Mouse (Mus musculus): ENCODE data around the gene Grk3.

Gene Grk3

DNA sequence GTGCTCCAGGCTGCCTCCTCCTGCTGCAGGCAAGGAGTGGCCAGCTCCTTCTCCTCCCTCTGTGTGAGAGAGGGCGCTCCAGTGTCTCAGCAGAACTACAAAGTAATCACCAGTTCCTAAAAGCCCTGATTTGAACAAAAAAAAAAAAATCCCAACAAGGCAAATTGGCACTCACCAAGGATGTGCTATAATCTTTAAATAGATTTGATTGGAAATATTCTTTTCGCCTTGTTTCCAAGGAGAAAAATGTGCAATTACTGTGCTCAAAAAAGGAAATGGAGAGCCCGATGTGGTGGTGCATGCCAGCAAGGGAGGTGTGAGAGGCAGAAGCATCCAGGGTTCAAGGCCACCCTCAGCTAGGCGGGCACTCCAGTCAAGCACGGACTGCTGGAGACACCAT lies 83.7 kb downstream of the Grk3 start:
- no peak for DNase-seq

GRCm38 (mm10) chr5:112928201-112928881 lies 87.2 kb downstream of the Grk3 start:
- no peak for DNase-seq

DNA sequence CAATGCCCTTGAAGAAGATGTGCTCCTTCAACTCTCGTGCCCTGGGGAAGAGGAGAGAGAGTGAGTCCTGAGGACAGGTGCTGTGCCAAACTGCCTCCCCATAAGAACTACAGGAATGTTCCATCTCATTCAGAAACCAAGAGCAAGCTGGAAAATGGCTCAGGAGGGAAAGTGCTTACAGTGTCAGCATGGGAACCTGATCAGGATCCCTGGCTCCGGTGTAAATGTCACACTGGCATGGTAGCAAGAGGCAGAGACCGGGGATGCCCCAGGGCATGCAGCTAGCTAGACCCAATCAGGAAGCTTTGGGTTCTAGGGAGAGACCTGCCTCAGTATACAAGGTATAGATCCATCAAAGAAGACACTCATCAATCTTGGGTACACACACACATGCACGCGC lies 90.2 kb downstream of the Grk3 start:
- no peak for DNase-seq

DNA sequence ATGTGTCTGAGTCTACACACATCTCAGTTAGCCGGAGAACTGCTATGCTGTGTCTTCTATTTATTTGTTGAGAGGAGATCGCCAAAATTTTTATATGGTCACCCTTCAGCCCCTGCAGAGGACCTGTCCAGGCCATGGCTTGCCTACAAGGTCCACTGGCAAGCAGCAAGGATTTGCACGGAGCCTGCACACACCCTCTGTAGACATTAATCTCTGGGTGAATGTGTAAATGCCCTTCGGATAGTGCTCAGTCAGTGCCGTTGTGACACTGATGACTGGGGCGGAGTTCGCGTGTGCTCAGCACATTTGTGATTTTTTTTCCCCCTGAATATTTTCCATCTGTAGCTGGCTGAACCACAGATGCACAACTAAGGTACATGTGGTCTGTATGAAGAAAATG lies 90.8 kb downstream of the Grk3 start:
- no peak for DNase-seq

DNA sequence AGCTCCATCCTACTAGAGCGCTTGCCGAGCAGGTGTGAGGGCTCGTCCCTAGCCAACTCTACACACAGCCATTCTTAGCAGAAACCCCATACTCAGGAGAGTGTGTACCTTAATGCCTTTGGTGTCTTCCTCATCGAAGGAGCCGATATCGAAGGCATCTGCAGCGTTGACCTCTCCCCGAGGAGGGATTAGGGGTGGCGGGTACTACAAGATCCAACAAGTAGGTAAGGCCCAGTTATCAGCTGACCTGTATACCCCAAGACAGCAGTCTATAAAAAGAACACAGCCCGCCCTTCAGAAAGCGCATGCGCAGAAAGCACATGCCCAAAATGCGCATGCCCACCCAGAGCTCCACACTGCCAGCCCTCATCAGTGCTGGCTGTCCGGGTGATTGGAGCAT lies 91.8 kb downstream of the Grk3 start:
- no peak for DNase-seq

- no peak for DNase-seq
Measured at GRCm38 (mm10) chr5:112921914-112922313, 93.7 kb downstream of the Grk3 start.

- no peak for DNase-seq
Measured at GRCm38 (mm10) chr5:112910381-112910780, 105.2 kb downstream of the Grk3 start.

DNA sequence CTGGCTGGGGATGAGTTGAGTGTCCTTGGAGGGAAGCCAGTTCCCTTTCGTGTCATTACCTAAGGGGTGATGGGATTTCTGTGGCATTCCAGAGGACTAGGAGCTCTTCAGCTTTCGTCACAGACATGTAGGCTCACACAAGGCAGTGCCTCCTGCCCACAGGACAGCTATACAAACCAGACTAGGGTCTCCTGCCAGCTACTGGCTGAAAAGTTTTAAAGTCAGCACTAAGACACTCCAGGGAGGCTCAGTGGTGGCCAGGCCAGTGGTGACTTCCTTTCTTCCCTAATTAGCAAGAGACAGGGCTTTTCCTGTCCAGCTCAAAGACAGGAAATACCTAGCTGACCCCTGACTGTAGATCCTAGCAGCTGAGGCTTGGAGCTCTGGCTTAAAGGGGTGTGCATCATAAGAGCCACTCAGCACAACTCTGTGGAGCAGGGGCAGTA lies 107.4 kb downstream of the Grk3 start:
- no peak for DNase-seq

DNA sequence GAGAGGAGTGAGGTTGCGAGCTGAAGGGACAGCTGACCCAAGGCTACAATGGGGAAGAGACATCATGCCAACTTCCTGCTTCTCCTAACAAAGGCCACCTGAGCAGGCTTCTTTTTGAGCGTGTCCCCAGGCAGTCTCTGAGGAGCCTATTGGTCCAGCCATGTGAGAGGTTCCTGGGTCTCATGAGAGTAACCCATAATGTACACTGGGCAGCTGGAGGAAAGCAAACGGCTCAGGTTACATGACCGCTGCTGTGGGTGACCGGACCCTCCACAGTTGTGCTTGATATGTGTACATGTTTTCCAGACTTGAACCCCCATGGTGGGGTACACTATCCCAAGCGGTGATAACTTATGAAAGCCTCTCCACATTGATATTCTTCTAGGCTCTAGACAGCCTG lies 108.1 kb downstream of the Grk3 start:
- DNase-seq = no peak

- DNase-seq = no peak
Measured at GRCm38 (mm10) chr5:112895674-112896654, 119.6 kb downstream of the Grk3 start, which contains the start of gene Myo18b. Gene Myo18b, minus strand, starts transcription at chr5:112896362.

GRCm38 (mm10) chr5:112893462-112894060 lies 122.0 kb downstream of the Grk3 start:
- DNase-seq = no peak

- DNase-seq = no peak
Measured at GRCm38 (mm10) chr5:112892411-112892810, 123.2 kb downstream of the Grk3 start.

GRCm38 (mm10) chr5:112888651-112889050 lies 126.9 kb downstream of the Grk3 start:
- DNase-seq = no peak

DNA sequence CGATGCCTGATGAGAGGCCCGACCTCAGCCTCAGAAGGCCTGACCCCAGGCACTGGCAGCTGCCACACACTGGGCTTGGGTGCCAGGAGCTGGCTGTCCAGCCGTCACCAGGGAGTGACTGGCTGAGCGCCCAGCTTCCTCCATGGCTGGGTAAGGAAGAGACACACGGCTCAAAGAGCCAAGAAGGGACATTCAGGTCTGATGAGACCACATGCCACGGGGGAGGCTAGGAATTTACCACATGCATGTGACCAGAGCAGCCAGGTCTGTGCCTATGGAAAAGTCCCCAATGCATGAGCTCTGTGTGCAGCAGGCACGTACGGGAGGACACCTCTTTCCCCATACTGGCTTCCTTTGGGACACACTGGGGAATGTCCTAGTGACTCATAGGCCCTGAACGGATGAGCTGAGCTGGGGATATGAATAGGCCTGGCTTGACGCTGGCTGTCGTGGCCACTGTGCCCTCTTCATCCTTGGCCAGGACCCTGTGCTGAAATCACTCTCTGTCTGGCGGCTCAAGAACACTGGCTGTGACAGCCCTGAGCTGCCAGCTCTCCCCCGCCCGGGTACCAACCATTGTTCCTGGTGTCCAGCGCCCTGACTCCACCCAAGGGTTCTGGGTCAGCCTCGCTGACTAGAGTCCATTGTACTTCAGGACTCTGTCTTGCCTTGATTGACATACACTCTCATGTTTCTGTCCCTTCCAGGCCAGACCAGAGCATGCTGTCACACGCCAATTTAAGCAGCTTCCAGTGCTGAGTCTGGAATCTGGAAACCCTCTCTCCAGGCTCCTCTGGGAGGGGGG lies 128.7 kb downstream of the Grk3 start:
- peak; percentile 52 for DNase-seq

DNA sequence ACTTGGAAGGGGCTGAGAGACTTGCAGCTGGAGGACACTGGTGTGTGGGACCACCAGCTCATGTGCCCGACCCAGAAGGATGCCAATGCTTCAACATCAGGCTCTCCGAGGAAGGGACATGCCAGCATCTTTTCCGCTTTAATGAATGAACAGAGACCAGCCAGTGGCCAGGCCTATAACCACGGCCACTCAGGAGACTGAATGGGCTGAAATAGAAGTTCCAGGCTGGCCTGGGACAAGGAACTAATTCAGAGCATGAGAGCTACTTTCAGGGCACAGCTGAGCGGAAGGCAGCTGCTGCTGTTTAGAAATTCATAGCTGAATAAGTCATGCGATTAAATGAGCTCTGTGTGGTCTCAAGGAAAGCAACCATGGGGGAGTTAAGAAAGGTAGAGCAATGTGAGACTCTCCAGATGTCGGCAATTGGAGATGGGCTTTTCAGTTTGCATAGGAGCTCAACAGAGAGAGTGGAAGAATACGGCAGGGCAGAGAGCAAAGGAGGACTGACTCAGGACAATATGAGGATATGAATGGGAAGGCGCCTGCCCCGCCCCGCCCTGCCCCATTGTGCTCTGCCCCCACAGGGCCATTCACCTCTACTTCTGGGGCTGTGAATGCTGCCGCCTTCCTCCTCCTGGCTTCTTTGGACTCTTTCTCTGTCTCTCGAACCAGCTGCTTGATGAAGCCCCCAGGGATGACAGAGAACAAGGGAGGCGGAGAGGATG lies 138.0 kb downstream of the Grk3 start:
- DNase-seq = no peak

GRCm38 (mm10) chr5:112876846-112877390 lies 138.7 kb downstream of the Grk3 start:
- DNase-seq = peak; percentile 35

GRCm38 (mm10) chr5:112872999-112873398 lies 142.6 kb downstream of the Grk3 start:
- no peak for DNase-seq

GRCm38 (mm10) chr5:112870729-112871128 lies 144.9 kb downstream of the Grk3 start:
- peak; percentile 73 for DNase-seq

DNA sequence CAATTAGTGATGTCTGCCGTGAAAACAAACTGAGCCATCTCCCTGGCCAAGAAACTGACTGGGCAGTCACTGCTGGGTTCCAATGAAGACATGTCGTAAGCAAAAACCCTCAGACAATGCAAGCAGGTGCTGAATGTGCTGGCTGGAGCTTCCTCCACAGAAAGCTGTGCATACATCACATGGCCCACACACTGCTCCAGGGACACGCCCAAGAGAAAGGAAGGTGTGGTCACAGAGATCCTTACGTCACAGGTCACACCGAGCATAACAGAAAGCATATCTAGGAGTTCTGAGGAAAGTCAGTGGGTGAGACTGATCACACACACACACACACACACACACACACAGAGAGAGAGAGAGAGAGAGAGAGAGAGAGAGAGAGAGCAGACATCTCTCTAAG lies 147.0 kb downstream of the Grk3 start:
- DNase-seq = no peak

DNA sequence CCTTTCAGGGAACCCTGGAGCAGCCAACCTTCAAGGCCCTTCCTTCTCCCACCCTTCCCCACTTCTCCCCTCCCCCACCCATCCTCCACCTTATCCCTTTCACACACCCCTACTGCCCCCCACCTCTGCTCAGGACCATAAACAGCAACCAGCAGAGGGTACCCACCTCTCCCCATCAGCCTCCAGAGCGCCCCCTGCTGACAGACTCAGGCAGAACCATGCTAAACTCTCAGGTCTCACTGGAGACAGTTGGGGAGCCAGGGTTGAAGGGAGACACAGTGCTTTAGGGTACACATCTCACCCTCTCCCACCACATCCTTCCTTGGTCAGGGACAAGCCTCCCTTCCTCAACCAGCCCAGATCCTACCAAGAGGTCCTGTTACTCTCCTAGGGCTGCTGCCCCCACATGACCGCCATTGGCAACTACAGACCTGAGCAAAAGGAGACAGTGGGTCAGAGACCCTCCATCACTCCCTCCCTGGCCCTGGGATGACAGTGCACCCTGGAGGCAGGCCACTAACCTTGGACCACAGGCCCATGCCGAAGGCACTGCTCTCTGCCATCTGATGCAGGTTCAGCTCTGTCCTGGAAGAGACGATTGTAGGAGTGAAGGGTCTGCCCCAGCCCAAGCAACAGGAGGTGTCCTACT lies 150.7 kb downstream of the Grk3 start:
- peak; percentile 37 for DNase-seq
